Mouse (Mus musculus) heart, postnatal 0 days (tissue): ENCODE data around the gene Pla2g10.

Experiments
- CTCF ChIP-seq: IDR thresholded peaks from 2 replicates; pipeline ENCODE4 v1.5.1; 2016; ENCODE audit warnings: antibody characterized with exemption, control low read depth, low read depth
- EP300 ChIP-seq: IDR thresholded peaks from 2 replicates; pipeline ENCODE4 v1.6.1; 2016; ENCODE audit warnings: antibody characterized with exemption, low read depth

DNA sequence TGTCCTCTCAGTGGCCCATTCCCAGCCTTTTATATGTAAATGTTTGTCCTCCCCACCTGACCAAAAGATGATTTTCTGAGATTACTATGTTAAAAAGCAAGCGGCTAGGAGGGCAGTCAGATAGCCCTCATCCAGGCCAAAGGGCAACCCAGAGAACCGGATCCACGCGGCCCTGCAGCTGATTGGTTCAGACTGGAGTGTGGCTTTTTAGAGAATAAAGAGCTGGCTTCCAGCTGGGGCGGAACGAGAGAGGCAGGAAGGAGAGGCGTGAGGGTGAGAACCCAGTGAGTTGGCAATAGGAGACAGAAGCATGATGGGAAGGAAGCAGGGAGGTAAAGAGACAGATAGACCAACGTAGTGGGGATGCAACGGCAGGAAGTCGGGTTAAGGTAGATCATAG, 7.8 kb downstream of the Pla2g10 start:
- TF ChIP-seq CTCF (no peak), EP300 (no peak)
